Mouse (Mus musculus) C2C12 (cell line): Measurements from ENCODE around the gene Dio1.

Source experiments
- CTCF ChIP-seq: IDR thresholded peaks from one replicate; pipeline ENCODE4 v1.5.1; 2011; ENCODE audit not compliant: control insufficient read depth, insufficient read depth, insufficient read length
- MAX ChIP-seq: IDR thresholded peaks from one replicate; pipeline ENCODE4 v1.6.1; 2011; ENCODE audit warnings: mild to moderate bottlenecking, control low read depth
- USF1 ChIP-seq: IDR thresholded peaks from one replicate; pipeline ENCODE4 v1.6.1; 2011; ENCODE audit warnings: low read depth, mild to moderate bottlenecking, control low read depth, moderate library complexity

- TF ChIP-seq CTCF, result no peak
- TF ChIP-seq USF1, result no peak
- TF ChIP-seq MAX, result no peak
Measured at GRCm38 (mm10) chr4:107249471-107249870, 57.5 kb downstream of the Dio1 start.
